Mouse (Mus musculus): ENCODE data around the gene Dpysl5. TPM values are rescaled to one million over a fixed set of nuclear protein-coding genes. Genes with fewer than 3 reads are reported as not detected.

Gene Dpysl5
- 5.4 and 5.5 TPM in 2 replicates for polyA plus RNA-seq (2016; fragmentation: Nextera tagmentation; extraction: Ambion mirVana)

DNA sequence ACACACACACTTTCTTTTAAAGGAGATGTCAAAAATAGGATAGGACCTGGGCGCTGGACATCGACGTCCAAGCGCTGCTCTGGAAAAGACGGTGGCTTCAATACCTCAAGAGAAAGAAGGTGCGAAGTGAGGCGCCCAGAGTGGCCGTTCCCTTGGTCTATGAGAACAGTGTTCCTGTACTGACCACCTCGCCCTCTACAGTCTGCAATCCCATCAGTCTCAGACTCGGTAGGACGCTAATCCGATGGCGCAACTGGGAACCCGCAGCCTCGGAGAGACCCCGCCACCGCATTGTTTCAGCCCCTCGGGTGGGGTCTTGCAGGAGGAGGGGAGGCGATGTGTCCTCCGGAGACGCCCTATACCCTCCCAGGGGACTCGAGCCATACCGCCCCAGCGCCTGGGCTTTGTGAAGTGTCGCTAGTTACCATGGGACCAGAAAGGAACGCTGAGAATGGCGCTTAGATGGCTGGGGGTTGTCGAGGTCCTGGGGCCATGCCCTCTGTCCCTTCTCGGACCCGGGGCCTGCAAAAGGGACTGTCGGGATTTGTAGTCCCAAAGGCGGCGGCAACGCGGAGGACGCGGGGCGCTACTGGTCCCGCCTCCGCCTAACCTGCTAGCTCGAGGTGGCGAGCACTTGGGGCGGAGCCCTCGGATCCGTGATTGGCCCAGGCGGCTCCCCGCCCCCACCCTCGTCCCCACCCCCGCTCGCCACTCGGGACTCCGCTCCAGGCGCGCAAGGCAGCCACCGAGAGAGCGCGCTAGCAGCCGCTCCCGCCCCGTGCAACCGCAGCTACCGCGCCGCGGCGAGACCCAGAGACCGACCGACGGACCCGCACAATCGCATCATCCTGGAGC, at the start of gene Dpysl5:
Dpysl5 (plus strand) TSS at position 418 of the 855 bp plus-strand sequence.
- H3K9ac ChIP-seq (replicated peaks): peak within 1 kb of the TSS; percentile 58
- 1% methylated on average over 71 of the region's 71 CpGs for WGBS
- peak; percentile 77 for ATAC-seq (ENCODE audit: insufficient number of reproducible peaks, insufficient read depth, low FRiP score, low TSS enrichment, low read depth)
- H3K4me2 ChIP-seq: peak within 1 kb of the TSS; percentile 88
- H3K27me3 ChIP-seq: peaks cover 75% of the 10 kb centered on the region
- H3K27ac ChIP-seq: no peak within 1 kb of the TSS
- peak within 1 kb of the TSS; percentile 58 for H3K4me3 ChIP-seq (replicated peaks)
- H3K4me1 ChIP-seq (replicated peaks): peaks cover 20% of the 10 kb centered on the region
- H3K36me3 ChIP-seq: no peaks in the 10 kb centered on the region
- H3K9me3 ChIP-seq: no peaks in the 10 kb centered on the region

GRCm38 (mm10) chr5:30665360-30665759, 46.0 kb upstream of the Dpysl5 start:
- no peak overlapping the region for H3K9ac ChIP-seq (replicated peaks)
- H3K27me3 ChIP-seq: no peaks in the 10 kb centered on the region
- peaks cover 7% of the 10 kb centered on the region; the same call in 1 of the 2 replicates for H3K9me3 ChIP-seq
- peaks cover 17% of the 10 kb centered on the region for H3K36me3 ChIP-seq
- peaks cover 15% of the 10 kb centered on the region for H3K4me1 ChIP-seq (replicated peaks)
- H3K4me3 ChIP-seq (replicated peaks): no peak overlapping the region
- H3K27ac ChIP-seq: no peak overlapping the region
- H3K4me2 ChIP-seq: no peak overlapping the region
- no peak for ATAC-seq (ENCODE audit: insufficient number of reproducible peaks, insufficient read depth, low FRiP score, low TSS enrichment, low read depth)
- 93% methylated on average over 9 of the region's 9 CpGs for WGBS

DNA sequence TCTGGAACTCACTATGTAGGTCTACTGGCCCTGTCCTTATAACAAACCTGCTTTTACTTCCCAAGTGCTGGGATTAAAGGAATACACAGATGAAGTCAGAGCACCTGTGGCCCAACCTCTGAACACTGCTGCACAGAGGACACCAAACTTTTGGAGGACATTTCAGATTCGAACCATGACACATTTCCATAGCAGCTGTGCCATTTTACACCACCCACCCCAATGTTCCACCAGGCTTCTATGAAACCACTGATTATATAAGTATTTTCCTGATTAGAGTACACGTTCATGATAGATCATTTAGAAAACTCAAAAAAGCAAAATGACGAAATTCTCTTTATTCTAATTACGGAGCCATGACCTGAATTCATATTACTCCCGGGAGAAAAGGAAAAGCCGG, 45.4 kb upstream of the Dpysl5 start:
- Histone ChIP-seq H3K27me3 (no peaks in the 10 kb centered on the region), H3K9me3 (0 out of 2 replicates have a peak, but pooled peaks cover under 1% of the 10 kb centered on the region), H3K27ac (peak overlapping the region; percentile 89), H3K4me1 (replicated peaks) (peaks cover 15% of the 10 kb centered on the region), H3K9ac (replicated peaks) (peak overlapping the region; percentile 44; the same call in 1 of the 2 replicates), H3K4me3 (replicated peaks) (peak overlapping the region; percentile 82), H3K4me2 (peak overlapping the region; percentile 63), H3K36me3 (peaks cover 22% of the 10 kb centered on the region)
- WGBS: 70% methylated on average over 6 of the region's 6 CpGs
- no peak for ATAC-seq (ENCODE audit: insufficient number of reproducible peaks, insufficient read depth, low FRiP score, low TSS enrichment, low read depth)

DNA sequence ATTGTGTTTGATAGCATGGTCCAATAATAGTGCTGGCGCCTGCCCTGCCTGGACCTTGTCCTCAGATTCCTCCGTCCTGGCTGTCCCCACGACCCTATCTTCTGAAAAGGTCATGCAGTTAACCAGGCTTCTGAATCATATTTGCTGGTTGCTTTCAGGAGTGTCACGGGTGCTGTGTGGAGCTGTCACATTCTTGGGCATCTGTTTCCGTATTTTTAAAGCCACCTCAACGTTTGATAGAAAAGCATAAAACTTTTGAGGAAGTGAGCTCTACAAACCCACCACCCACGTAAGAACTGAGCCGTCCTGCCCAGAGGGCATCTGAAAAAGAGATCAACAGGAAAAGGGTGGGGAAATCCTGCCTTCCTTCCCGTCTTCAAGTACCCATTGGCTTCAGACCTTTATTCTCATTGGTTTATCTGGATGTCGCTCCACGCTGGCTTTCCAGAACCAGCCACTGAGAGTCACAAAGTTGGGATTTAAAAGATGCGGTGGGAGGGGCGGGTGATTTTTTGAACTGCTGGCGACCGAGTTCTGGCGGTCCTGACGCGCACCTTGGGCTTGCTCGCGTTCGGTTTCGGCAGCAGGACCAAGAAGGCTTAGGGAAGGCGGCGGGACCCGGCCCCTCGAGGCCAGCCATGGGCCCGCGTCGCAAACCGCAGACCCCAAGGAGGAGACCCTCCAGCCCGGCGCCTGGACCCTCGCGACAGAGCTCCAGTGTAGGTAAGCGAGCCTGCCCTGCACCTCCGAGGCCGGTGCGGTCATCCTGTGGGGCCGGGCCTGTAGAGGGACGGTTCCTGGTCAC, 44.8 kb upstream of the Dpysl5 start, which contains the start of gene Cenpa:
Cenpa (plus strand) TSS at position 387 of the 805 bp plus-strand sequence.
- Histone ChIP-seq H3K4me3 (replicated peaks) (peak within 1 kb of the TSS; percentile 82), H3K9ac (replicated peaks) (peak within 1 kb of the TSS; percentile 87), H3K4me2 (peak within 1 kb of the TSS; percentile 63), H3K27ac (peak within 1 kb of the TSS; percentile 89), H3K27me3 (no peaks in the 10 kb centered on the region), H3K4me1 (replicated peaks) (peaks cover 15% of the 10 kb centered on the region), H3K36me3 (peaks cover 28% of the 10 kb centered on the region), H3K9me3 (no peaks in the 10 kb centered on the region)
- ATAC-seq (ENCODE audit: insufficient number of reproducible peaks, insufficient read depth, low FRiP score, low TSS enrichment, low read depth): peak; percentile 95
- WGBS: under 1% methylated on average over 40 of the region's 40 CpGs

DNA sequence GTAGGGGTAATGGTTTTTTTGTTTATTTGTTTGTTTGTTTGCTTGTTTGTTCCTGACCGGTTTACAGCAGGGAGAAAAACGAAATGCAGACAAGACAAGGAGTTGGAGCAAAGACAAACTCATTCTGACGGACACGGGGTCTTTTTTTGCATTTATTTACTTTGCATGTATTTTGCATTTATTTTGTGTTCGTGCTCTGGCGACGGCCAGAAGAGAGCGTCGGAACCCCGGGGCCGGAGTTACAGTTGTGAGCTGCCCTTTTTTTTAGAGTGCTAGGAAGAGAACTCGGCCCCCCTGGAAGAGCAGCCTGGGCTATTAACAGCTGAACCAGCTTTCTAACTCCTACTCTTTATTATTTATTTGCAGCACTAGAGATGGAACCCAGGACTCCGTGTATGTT, 44.1 kb upstream of the Dpysl5 start:
- Histone ChIP-seq H3K4me1 (replicated peaks) (peaks cover 15% of the 10 kb centered on the region), H3K27ac (peak overlapping the region; percentile 89), H3K9me3 (no peaks in the 10 kb centered on the region), H3K4me2 (peak overlapping the region; percentile 63), H3K27me3 (no peaks in the 10 kb centered on the region), H3K4me3 (replicated peaks) (peak overlapping the region; percentile 82), H3K36me3 (peaks cover 35% of the 10 kb centered on the region), H3K9ac (replicated peaks) (peak overlapping the region; percentile 87)
- under 1% methylated on average over 13 of the region's 13 CpGs for WGBS
- no peak for ATAC-seq (ENCODE audit: insufficient number of reproducible peaks, insufficient read depth, low FRiP score, low TSS enrichment, low read depth)

- Histone ChIP-seq H3K9ac (replicated peaks) (peak overlapping the region; percentile 87), H3K9me3 (no peaks in the 10 kb centered on the region), H3K27ac (no peak overlapping the region), H3K36me3 (peaks cover 39% of the 10 kb centered on the region), H3K4me3 (replicated peaks) (peak overlapping the region; percentile 82), H3K27me3 (no peaks in the 10 kb centered on the region), H3K4me2 (peak overlapping the region; percentile 63), H3K4me1 (replicated peaks) (peaks cover 15% of the 10 kb centered on the region)
- 4% methylated on average over 3 of the region's 3 CpGs for WGBS
- ATAC-seq (ENCODE audit: insufficient number of reproducible peaks, insufficient read depth, low FRiP score, low TSS enrichment, low read depth): no peak
These were observed 43.7 kb upstream of the Dpysl5 start for GRCm38 (mm10) chr5:30667686-30668085.

- peaks cover 51% of the 10 kb centered on the region for H3K36me3 ChIP-seq
These were observed 42.5 kb upstream of the Dpysl5 start for GRCm38 (mm10) chr5:30668637-30669495.

DNA sequence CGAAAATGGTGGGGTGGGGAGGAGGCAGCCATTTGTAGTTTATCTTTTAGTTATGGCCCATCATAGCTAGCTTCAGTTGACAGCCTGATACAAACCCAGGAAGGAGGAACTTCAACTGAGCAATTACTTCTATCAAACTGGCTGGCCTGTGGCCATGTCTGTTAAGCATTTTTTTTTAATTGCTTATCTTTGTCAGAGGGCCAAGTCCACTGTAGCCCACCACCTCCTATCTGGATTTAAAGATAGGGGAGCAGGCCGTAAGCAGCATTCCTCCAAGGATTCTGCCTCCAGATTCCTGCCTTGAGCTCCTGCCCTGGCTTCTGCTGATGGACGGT, 41.9 kb upstream of the Dpysl5 start:
- Histone ChIP-seq H3K36me3 (peaks cover 57% of the 10 kb centered on the region), H3K27ac (no peak overlapping the region), H3K9ac (replicated peaks) (no peak overlapping the region), H3K4me1 (replicated peaks) (peaks cover 15% of the 10 kb centered on the region), H3K4me2 (no peak overlapping the region), H3K27me3 (no peaks in the 10 kb centered on the region), H3K4me3 (replicated peaks) (no peak overlapping the region), H3K9me3 (no peaks in the 10 kb centered on the region)
- 87% methylated on average over 3 of the region's 3 CpGs for WGBS
- ATAC-seq (ENCODE audit: insufficient number of reproducible peaks, insufficient read depth, low FRiP score, low TSS enrichment, low read depth): no peak

More at GRCm38 (mm10) chr5:30668637-30669495, 42.5 kb upstream of the Dpysl5 start:
- peak overlapping the region; percentile 63 for H3K4me2 ChIP-seq
- peaks cover 15% of the 10 kb centered on the region for H3K4me1 ChIP-seq (replicated peaks)
- H3K27ac ChIP-seq: no peak overlapping the region
- H3K4me3 ChIP-seq (replicated peaks): 0 out of 2 replicates have a peak overlapping the region, but pooled peaks have one; percentile 82
- WGBS: 92% methylated on average over 9 of the region's 9 CpGs
- no peaks in the 10 kb centered on the region for H3K27me3 ChIP-seq
- H3K9me3 ChIP-seq: no peaks in the 10 kb centered on the region
- no peak for ATAC-seq (ENCODE audit: insufficient number of reproducible peaks, insufficient read depth, low FRiP score, low TSS enrichment, low read depth)
- H3K9ac ChIP-seq (replicated peaks): no peak overlapping the region

DNA sequence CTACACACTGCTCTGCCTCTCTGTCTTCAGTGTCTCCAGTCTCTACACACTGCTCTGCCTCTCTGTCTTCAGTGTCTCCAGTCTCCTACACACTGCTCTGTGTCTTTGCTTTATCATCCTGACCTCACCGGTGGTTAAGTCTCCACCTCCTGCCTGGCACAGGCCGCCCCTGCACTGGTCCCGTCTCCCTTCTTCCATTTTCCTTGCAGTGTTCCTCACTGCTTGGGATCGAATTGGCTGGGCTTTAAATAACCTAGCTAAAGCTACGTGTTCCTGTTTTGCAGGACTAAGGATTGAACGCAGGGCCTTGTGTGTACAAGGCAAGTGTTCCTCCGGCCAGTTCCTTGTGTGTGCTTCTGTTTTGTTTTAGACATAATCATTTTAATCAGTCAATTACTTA, 41.3 kb upstream of the Dpysl5 start:
- Histone ChIP-seq H3K27me3 (no peaks in the 10 kb centered on the region), H3K4me1 (replicated peaks) (peaks cover 15% of the 10 kb centered on the region), H3K4me2 (no peak overlapping the region), H3K9me3 (no peaks in the 10 kb centered on the region), H3K27ac (no peak overlapping the region), H3K9ac (replicated peaks) (no peak overlapping the region), H3K4me3 (replicated peaks) (no peak overlapping the region), H3K36me3 (peaks cover 61% of the 10 kb centered on the region)
- 87% methylated on average over 7 of the region's 7 CpGs for WGBS
- no peak for ATAC-seq (ENCODE audit: insufficient number of reproducible peaks, insufficient read depth, low FRiP score, low TSS enrichment, low read depth)

- no peaks in the 10 kb centered on the region for H3K27me3 ChIP-seq
- 85% methylated on average over 7 of the region's 7 CpGs for WGBS
- no peak overlapping the region for H3K9ac ChIP-seq (replicated peaks)
- no peak for ATAC-seq (ENCODE audit: insufficient number of reproducible peaks, insufficient read depth, low FRiP score, low TSS enrichment, low read depth)
- H3K36me3 ChIP-seq: peaks cover 79% of the 10 kb centered on the region
- H3K4me3 ChIP-seq (replicated peaks): no peak overlapping the region
- no peak overlapping the region for H3K4me2 ChIP-seq
- no peaks in the 10 kb centered on the region for H3K9me3 ChIP-seq
- no peak overlapping the region for H3K27ac ChIP-seq
- H3K4me1 ChIP-seq (replicated peaks): no peaks in the 10 kb centered on the region
These were observed 37.4 kb upstream of the Dpysl5 start for GRCm38 (mm10) chr5:30674001-30674400.

Data from limb, embryonic 12.5 days (tissue).